Mouse (Mus musculus): Measurements from ENCODE around the gene E030018B13Rik.

GRCm38 (mm10) chr7:63957872-63958640, 41.4 kb downstream of the E030018B13Rik start:
- TF ChIP-seq EP300 (IDR thresholded peaks at IDR 0.05; ENCODE audit: insufficient read depth, low read depth, low read length) (no peak), CTCF (IDR thresholded peaks at IDR 0.05) (no peak)

Measured in heart, adult 2 months (tissue).